Mouse (Mus musculus): ENCODE results near the gene Sept4.

Sept4 gene

GRCm38 (mm10) chr11:87578963-87579601 lies 10.4 kb downstream of the Sept4 start:
- DNase-seq (ENCODE audit: low spot score in 2 of 2), result peak in 1 of 2 experiments; percentile 44

- DNase-seq (ENCODE audit: low spot score in 2 of 2), result no peak
These were observed 11.0 kb downstream of the Sept4 start for GRCm38 (mm10) chr11:87579713-87580112.

- peak in 1 of 2 experiments; percentile 8 for DNase-seq (ENCODE audit: low spot score in 2 of 2)
These were observed 11.9 kb downstream of the Sept4 start for GRCm38 (mm10) chr11:87580543-87581085.

GRCm38 (mm10) chr11:87581161-87581865 lies 12.6 kb downstream of the Sept4 start:
- peak in 1 of 2 experiments; percentile 3 for DNase-seq (ENCODE audit: low spot score in 2 of 2)

- peak in 1 of 2 experiments; percentile 83 for DNase-seq (ENCODE audit: low spot score in 2 of 2)
These were observed 13.4 kb downstream of the Sept4 start for GRCm38 (mm10) chr11:87581933-87582710.

GRCm38 (mm10) chr11:87583291-87584034 lies 14.8 kb downstream of the Sept4 start:
- no peak for DNase-seq (ENCODE audit: low spot score in 2 of 2)

- DNase-seq (ENCODE audit: low spot score in 2 of 2), result no peak
These were observed 16.2 kb downstream of the Sept4 start for GRCm38 (mm10) chr11:87584711-87585505.

GRCm38 (mm10) chr11:87587211-87587874 lies 18.6 kb downstream of the Sept4 start:
- DNase-seq (ENCODE audit: low spot score in 2 of 2), result no peak

GRCm38 (mm10) chr11:87589605-87590004 lies 20.9 kb downstream of the Sept4 start:
- DNase-seq (ENCODE audit: low spot score in 2 of 2), result no peak

GRCm38 (mm10) chr11:87590841-87591525 lies 22.3 kb downstream of the Sept4 start:
- DNase-seq (ENCODE audit: low spot score in 2 of 2), result peak in 1 of 2 experiments; percentile 48

GRCm38 (mm10) chr11:87591526-87592353 lies 23.0 kb downstream of the Sept4 start, which contains the start of gene Mtmr4:
Mtmr4 (plus strand) TSS chr11:87592162.
- peak; percentile 100 for DNase-seq (ENCODE audit: low spot score in 2 of 2)

- no peak for DNase-seq (ENCODE audit: low spot score in 2 of 2)
These were observed 23.6 kb downstream of the Sept4 start for GRCm38 (mm10) chr11:87592354-87592695.

GRCm38 (mm10) chr11:87592713-87593598 lies 24.3 kb downstream of the Sept4 start:
- DNase-seq (ENCODE audit: low spot score in 2 of 2), result no peak

- DNase-seq (ENCODE audit: low spot score in 2 of 2), result peak; percentile 76 to 84
These were observed 26.7 kb downstream of the Sept4 start for GRCm38 (mm10) chr11:87595327-87595841.

- peak in 1 of 2 experiments; percentile 50 for DNase-seq (ENCODE audit: low spot score in 2 of 2)
These were observed 27.3 kb downstream of the Sept4 start for GRCm38 (mm10) chr11:87595976-87596375.

GRCm38 (mm10) chr11:87596492-87596891 lies 27.8 kb downstream of the Sept4 start:
- no peak for DNase-seq (ENCODE audit: low spot score in 2 of 2)

- no peak for DNase-seq (ENCODE audit: low spot score in 2 of 2)
These were observed 28.4 kb downstream of the Sept4 start for GRCm38 (mm10) chr11:87597061-87597460.
